Mouse (Mus musculus): ENCODE measurements around the gene Fat4. TPM values are rescaled to one million over a fixed set of nuclear protein-coding genes. Genes with fewer than 3 reads are reported as not detected.

Gene Fat4
- polyA plus RNA-seq, 1 experiment from 2014 or later: 3.3 TPM

DNA sequence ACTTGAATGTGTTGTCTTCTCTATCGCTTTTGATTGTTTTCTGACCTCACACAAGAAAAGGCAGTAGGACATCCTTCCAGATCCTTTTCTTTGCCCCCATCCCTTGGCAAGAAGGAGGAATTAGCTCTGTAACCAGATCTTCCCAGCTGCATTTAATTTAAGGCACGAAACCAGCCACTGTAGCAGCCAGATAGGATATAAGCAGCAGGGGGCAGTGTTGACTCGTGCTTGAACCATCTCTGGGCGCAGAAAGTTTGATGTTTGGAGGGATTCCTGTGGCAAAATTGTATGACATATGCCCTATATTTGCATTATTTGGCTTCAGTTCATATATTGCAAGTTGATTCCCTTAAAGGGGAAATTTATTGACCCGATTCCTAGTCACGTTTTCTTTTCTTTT is 2.5 kb upstream of the Fat4 start:
- Histone ChIP-seq H3K4me3 (ENCODE audit: low read depth, low read length) (peak overlapping the region; percentile 86), H3K4me2 (replicated peaks; ENCODE audit: low read depth, low read length) (peak overlapping the region; percentile 90), H3K27ac (ENCODE audit: low read length) (no peak overlapping the region), H3K27me3 (replicated peaks; ENCODE audit: insufficient read depth, low read length) (peaks cover 6% of the 10 kb centered on the region; the same call in 1 of the 2 replicates), H3K36me3 (ENCODE audit: insufficient read depth, low read length) (no peaks in the 10 kb centered on the region), H3K9me3 (ENCODE audit: low read length) (no peaks in the 10 kb centered on the region), H3K9ac (replicated peaks; ENCODE audit: low read depth) (no peak overlapping the region), H3K4me1 (ENCODE audit: insufficient read depth, low read depth, low read length) (peaks cover 10% of the 10 kb centered on the region; the same call in 1 of the 2 replicates)
- ATAC-seq: no peak
- under 1% methylated on average over 6 of the region's 6 CpGs for WGBS
- peak; percentile 91 for DNase-seq (ENCODE audit: low spot score)
- TF ChIP-seq CTCF (IDR thresholded peaks at IDR 0.05) (peak; percentile 92), EP300 (IDR thresholded peaks at IDR 0.05) (no peak)

DNA sequence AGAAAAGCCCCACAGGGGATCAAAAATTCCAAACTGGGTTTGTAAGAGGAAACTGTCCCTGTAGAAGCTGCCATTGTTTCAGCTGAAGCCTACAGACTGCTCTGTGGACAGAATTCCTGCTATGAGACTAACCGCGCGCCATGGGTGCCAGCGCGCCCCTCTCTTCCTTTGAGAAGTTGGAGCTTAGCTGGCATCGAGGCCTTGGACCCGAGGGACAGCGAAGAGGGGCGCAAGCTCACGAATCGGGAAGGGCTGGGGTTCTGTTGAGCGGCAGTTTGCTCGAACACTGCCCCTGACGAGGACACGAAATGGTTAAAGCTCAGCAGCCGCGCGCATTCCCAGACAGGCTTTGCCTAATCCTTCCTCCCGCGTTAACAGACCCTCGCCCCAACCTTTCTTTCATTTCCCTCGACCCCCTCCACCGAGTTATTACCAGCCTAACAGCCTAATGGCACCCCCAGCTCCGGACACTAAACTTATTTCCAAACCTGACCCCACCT is 1.8 kb upstream of the Fat4 start:
- TF ChIP-seq EP300 (IDR thresholded peaks at IDR 0.05): no peak
- no peak for TF ChIP-seq CTCF (IDR thresholded peaks at IDR 0.05)
- peaks cover 6% of the 10 kb centered on the region; the same call in 1 of the 2 replicates for H3K27me3 ChIP-seq (replicated peaks; ENCODE audit: insufficient read depth, low read length)
- H3K4me2 ChIP-seq (replicated peaks; ENCODE audit: low read depth, low read length): peak overlapping the region; percentile 90
- peak; percentile 60 for DNase-seq (ENCODE audit: low spot score)
- peak; percentile 1; the same call in 1 of the 2 replicates for ATAC-seq
- no peaks in the 10 kb centered on the region for H3K9me3 ChIP-seq (ENCODE audit: low read length)
- H3K4me1 ChIP-seq (ENCODE audit: insufficient read depth, low read depth, low read length): peaks cover 10% of the 10 kb centered on the region; the same call in 1 of the 2 replicates
- under 1% methylated on average over 24 of the region's 24 CpGs for WGBS
- H3K9ac ChIP-seq (replicated peaks; ENCODE audit: low read depth): peak overlapping the region; percentile 48
- peak overlapping the region; percentile 90 for H3K27ac ChIP-seq (ENCODE audit: low read length)
- no peaks in the 10 kb centered on the region for H3K36me3 ChIP-seq (ENCODE audit: insufficient read depth, low read length)
- H3K4me3 ChIP-seq (ENCODE audit: low read depth, low read length): peak overlapping the region; percentile 86

DNA sequence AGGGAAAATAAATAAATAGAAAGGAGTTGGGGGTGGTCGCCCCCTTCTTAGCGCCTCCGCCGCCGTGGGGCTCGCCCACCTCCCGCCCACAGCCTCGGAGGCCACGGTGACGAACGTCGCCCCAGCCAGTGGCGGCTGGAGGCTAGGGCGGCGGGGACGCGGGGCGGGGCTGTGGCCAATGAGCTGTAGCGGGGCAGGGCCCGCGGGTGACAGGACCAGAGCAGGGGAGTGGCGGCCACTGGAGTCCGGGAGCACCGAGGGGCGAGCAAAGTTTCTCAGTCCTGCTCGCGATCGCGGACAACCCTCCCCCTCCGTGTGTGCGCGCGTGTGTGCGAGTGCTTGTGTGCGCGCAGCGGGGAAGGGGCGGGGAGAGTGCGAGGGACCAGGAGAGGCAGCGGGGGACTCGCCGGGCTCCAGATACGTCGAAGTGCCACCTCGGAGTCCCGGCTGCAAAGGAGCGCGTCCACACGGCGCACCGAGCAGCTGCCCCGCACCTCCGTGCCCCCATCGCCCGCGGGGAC is 1.2 kb upstream of the Fat4 start:
- H3K4me3 ChIP-seq (ENCODE audit: low read depth, low read length): peak overlapping the region; percentile 86
- peaks cover 10% of the 10 kb centered on the region; the same call in 1 of the 2 replicates for H3K4me1 ChIP-seq (ENCODE audit: insufficient read depth, low read depth, low read length)
- peak overlapping the region; percentile 48 for H3K9ac ChIP-seq (replicated peaks; ENCODE audit: low read depth)
- ATAC-seq (peak; percentile 96), DNase-seq (ENCODE audit: low spot score) (peak; percentile 96)
- no peaks in the 10 kb centered on the region for H3K9me3 ChIP-seq (ENCODE audit: low read length)
- TF ChIP-seq CTCF (IDR thresholded peaks at IDR 0.05): no peak; the same call in 1 of the 2 replicates
- TF ChIP-seq EP300 (IDR thresholded peaks at IDR 0.05): no peak
- no peaks in the 10 kb centered on the region for H3K36me3 ChIP-seq (ENCODE audit: insufficient read depth, low read length)
- H3K4me2 ChIP-seq (replicated peaks; ENCODE audit: low read depth, low read length): peak overlapping the region; percentile 90
- H3K27ac ChIP-seq (ENCODE audit: low read length): peak overlapping the region; percentile 90
- WGBS: 2% methylated on average over 30 of the region's 56 CpGs
- H3K27me3 ChIP-seq (replicated peaks; ENCODE audit: insufficient read depth, low read length): peaks cover 6% of the 10 kb centered on the region; the same call in 1 of the 2 replicates

DNA sequence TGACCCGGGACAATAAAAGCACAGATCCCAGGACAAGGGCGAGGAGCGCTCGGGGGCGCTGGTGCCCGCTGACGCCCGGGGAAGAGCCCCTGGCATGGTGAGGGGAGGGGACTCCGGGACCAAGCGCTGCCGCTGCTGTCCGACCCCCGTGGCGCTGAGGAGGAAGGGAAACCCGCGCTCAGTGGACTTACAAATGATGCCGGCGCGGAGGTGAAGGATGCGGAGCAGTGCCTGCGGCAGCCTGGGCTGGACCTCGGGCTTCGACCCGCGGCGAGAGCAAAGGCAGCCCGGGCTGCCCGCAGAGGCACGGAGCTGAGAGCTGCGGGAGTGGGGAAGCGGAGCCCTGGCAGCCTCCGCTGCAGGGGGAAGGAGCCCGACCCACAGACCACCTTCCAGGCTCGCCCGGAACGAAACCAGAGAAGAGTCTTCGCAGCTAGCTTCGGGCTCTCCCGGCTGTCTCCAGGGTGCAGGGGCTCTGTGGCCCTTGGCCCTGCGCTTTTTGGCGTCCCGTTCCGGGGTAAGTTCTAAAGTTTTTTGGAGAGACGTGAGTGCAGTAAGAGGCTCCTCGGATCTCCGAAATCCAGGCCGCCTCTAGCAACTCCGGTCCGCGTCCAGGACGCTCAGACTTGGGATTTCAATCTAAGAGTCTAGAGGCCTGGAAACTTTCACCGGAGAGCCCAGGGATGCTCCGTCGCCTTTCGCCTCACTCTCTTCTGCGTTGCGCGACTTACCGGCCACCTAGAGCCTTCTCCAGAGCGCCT is 499 bp upstream of the Fat4 start:
- DNase-seq (ENCODE audit: low spot score): peak; percentile 62
- WGBS: under 1% methylated on average over 52 of the region's 60 CpGs

DNA sequence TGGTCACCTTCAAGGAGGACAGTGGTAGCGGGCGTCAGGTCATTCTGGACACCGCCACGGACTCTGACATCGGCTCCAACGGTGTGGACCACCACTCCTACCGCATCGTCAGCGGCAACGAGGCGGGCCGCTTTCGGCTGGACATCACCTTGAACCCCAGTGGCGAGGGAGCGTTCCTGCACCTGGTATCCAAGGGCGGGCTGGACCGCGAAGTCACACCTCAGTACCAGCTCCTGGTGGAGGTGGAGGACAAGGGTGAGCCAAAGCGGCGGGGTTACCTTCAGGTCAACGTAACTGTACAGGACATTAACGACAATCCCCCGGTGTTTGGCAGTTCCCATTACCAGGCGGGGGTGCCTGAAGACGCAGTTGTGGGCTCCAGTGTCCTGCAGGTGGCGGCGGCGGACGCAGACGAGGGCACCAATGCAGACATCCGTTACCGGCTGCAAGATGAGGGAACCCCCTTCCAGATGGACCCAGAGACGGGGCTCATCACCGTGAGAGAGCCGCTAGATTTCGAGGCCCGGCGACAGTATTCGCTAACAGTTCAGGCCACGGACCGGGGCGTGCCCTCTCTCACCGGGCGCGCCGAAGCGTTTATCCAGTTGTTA is 746 bp downstream of the Fat4 start:
- H3K4me2 ChIP-seq (replicated peaks; ENCODE audit: low read depth, low read length): peak overlapping the region; percentile 90
- H3K9me3 ChIP-seq (ENCODE audit: low read length): no peaks in the 10 kb centered on the region
- no peak overlapping the region for H3K27ac ChIP-seq (ENCODE audit: low read length)
- peaks cover 10% of the 10 kb centered on the region; the same call in 1 of the 2 replicates for H3K4me1 ChIP-seq (ENCODE audit: insufficient read depth, low read depth, low read length)
- TF ChIP-seq EP300 (IDR thresholded peaks at IDR 0.05) (no peak), CTCF (IDR thresholded peaks at IDR 0.05) (no peak; the same call in none of the 2 replicates)
- H3K9ac ChIP-seq (replicated peaks; ENCODE audit: low read depth): no peak overlapping the region; the same call in 1 of the 2 replicates
- 2% methylated on average over 47 of the region's 47 CpGs for WGBS
- DNase-seq (ENCODE audit: low spot score) (peak; percentile 52), ATAC-seq (no peak)
- H3K36me3 ChIP-seq (ENCODE audit: insufficient read depth, low read length): no peaks in the 10 kb centered on the region
- peak overlapping the region; percentile 86 for H3K4me3 ChIP-seq (ENCODE audit: low read depth, low read length)
- peaks cover 6% of the 10 kb centered on the region; the same call in 1 of the 2 replicates for H3K27me3 ChIP-seq (replicated peaks; ENCODE audit: insufficient read depth, low read length)

More for the DNA sequence above, 499 bp upstream of the Fat4 start:
- Histone ChIP-seq H3K4me3 (ENCODE audit: low read depth, low read length) (peak overlapping the region; percentile 86), H3K27ac (ENCODE audit: low read length) (peak overlapping the region; percentile 90), H3K4me2 (replicated peaks; ENCODE audit: low read depth, low read length) (peak overlapping the region; percentile 90), H3K36me3 (ENCODE audit: insufficient read depth, low read length) (no peaks in the 10 kb centered on the region), H3K27me3 (replicated peaks; ENCODE audit: insufficient read depth, low read length) (peaks cover 6% of the 10 kb centered on the region; the same call in 1 of the 2 replicates), H3K4me1 (ENCODE audit: insufficient read depth, low read depth, low read length) (peaks cover 10% of the 10 kb centered on the region; the same call in 1 of the 2 replicates), H3K9ac (replicated peaks; ENCODE audit: low read depth) (peak overlapping the region; percentile 48), H3K9me3 (ENCODE audit: low read length) (no peaks in the 10 kb centered on the region)
- ATAC-seq: peak; percentile 44
- TF ChIP-seq EP300 (IDR thresholded peaks at IDR 0.05) (no peak), CTCF (IDR thresholded peaks at IDR 0.05) (peak; percentile 24)

DNA sequence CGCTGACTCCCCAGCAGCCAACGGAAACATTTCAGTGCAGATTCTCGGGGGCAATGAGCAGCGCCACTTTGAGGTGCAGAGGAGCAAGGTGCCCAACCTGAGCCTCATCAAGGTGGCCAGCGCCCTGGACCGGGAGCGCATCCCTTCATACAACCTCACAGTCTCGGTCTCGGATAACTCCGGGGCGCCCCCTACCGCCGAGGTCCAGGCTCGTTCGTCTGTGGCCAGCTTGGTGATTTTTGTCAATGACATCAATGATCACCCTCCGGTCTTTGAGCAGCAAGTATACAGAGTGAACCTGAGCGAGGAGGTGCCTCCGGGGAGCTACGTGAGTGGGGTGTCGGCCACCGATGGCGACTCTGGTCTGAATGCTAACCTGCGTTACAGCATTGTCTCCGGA is 1.4 kb downstream of the Fat4 start:
- ATAC-seq: no peak
- Histone ChIP-seq H3K4me2 (replicated peaks; ENCODE audit: low read depth, low read length) (peak overlapping the region; percentile 90), H3K9ac (replicated peaks; ENCODE audit: low read depth) (no peak overlapping the region), H3K4me3 (ENCODE audit: low read depth, low read length) (peak overlapping the region; percentile 86), H3K27me3 (replicated peaks; ENCODE audit: insufficient read depth, low read length) (peaks cover 6% of the 10 kb centered on the region; the same call in 1 of the 2 replicates), H3K9me3 (ENCODE audit: low read length) (no peaks in the 10 kb centered on the region), H3K27ac (ENCODE audit: low read length) (no peak overlapping the region), H3K36me3 (ENCODE audit: insufficient read depth, low read length) (no peaks in the 10 kb centered on the region), H3K4me1 (ENCODE audit: insufficient read depth, low read depth, low read length) (peaks cover 10% of the 10 kb centered on the region; the same call in 1 of the 2 replicates)
- DNase-seq (ENCODE audit: low spot score): peak; percentile 49
- WGBS: 9% methylated on average over 24 of the region's 24 CpGs
- TF ChIP-seq CTCF (IDR thresholded peaks at IDR 0.05) (peak; percentile 74), EP300 (IDR thresholded peaks at IDR 0.05) (no peak)
